Mouse (Mus musculus): ENCODE results near the gene Casp14. TPM values are rescaled to one million over a fixed set of nuclear protein-coding genes. Genes with fewer than 3 reads are reported as not detected.

Gene Casp14
- not detected in 2 replicates for polyA plus RNA-seq (2012; ENCODE audit: insufficient read depth, insufficient read length, missing spikeins)

- no peak within 1 kb of the TSS for H3K27ac ChIP-seq (ENCODE audit: insufficient read depth, low read depth, low read length)
- no peak within 1 kb of the TSS for H3K4me3 ChIP-seq (ENCODE audit: insufficient read depth, low read length)
- H3K4me1 ChIP-seq (ENCODE audit: control insufficient read depth, insufficient read depth, low read length) = no peaks in the 10 kb centered on the region
- TF ChIP-seq POLR2A (IDR thresholded peaks at IDR 0.05; ENCODE audit: borderline replicate concordance, low read depth, low read length) = no peak
- TF ChIP-seq CTCF (IDR thresholded peaks at IDR 0.05; ENCODE audit: low read depth, low read length) = no peak
Observed at GRCm38 (mm10) chr10:78718056-78718455, at the start of gene Casp14. Gene Casp14 (minus strand): TSS chr10:78718294.

- Histone ChIP-seq H3K27ac (ENCODE audit: insufficient read depth, low read depth, low read length) (no peak overlapping the region), H3K4me1 (ENCODE audit: control insufficient read depth, insufficient read depth, low read length) (no peaks in the 10 kb centered on the region), H3K4me3 (ENCODE audit: insufficient read depth, low read length) (no peak overlapping the region)
- TF ChIP-seq CTCF (IDR thresholded peaks at IDR 0.05; ENCODE audit: low read depth, low read length) (no peak), POLR2A (IDR thresholded peaks at IDR 0.05; ENCODE audit: borderline replicate concordance, low read depth, low read length) (no peak)
Observed at GRCm38 (mm10) chr10:78765570-78765969, 47.5 kb upstream of the Casp14 start.

DNA sequence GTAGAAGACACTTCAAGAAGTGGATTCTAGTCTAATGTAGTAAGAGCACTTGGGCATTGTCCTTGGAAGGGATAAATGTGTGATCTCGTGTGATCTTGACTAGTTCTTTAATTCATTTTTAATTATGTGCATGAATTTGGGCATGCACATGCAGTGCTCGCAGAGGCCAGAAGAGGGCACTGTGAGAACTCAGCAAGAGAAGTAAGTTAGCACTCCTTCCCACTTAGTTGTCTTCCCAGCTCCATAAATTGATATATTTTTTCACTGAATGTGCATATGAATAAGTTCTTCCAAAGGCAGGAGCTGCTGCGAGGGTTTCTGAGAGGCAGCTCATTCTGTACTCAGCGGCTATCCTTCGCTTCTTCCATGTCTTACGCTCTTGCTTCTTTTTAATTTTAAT is 37.9 kb upstream of the Casp14 start:
- Histone ChIP-seq H3K4me3 (ENCODE audit: insufficient read depth, low read length) (no peak overlapping the region), H3K27ac (ENCODE audit: insufficient read depth, low read depth, low read length) (no peak overlapping the region)
- TF ChIP-seq POLR2A (IDR thresholded peaks at IDR 0.05; ENCODE audit: borderline replicate concordance, low read depth, low read length) (no peak), CTCF (IDR thresholded peaks at IDR 0.05; ENCODE audit: low read depth, low read length) (peak; percentile 80)

GRCm38 (mm10) chr10:78752452-78753191 is 34.5 kb upstream of the Casp14 start, which contains the start of gene Ccdc105:
Gene Ccdc105 (minus strand): TSS chr10:78753065.
- no peak within 1 kb of the TSS for H3K27ac ChIP-seq (ENCODE audit: insufficient read depth, low read depth, low read length)
- H3K4me1 ChIP-seq (ENCODE audit: control insufficient read depth, insufficient read depth, low read length) = no peaks in the 10 kb centered on the region
- peak within 1 kb of the TSS; percentile 32 for H3K4me3 ChIP-seq (ENCODE audit: insufficient read depth, low read length)
- TF ChIP-seq POLR2A (IDR thresholded peaks at IDR 0.05; ENCODE audit: borderline replicate concordance, low read depth, low read length) (no peak), CTCF (IDR thresholded peaks at IDR 0.05; ENCODE audit: low read depth, low read length) (no peak)

More for the DNA sequence above, 37.9 kb upstream of the Casp14 start:
- H3K4me1 ChIP-seq (ENCODE audit: control insufficient read depth, insufficient read depth, low read length) = no peaks in the 10 kb centered on the region

DNA sequence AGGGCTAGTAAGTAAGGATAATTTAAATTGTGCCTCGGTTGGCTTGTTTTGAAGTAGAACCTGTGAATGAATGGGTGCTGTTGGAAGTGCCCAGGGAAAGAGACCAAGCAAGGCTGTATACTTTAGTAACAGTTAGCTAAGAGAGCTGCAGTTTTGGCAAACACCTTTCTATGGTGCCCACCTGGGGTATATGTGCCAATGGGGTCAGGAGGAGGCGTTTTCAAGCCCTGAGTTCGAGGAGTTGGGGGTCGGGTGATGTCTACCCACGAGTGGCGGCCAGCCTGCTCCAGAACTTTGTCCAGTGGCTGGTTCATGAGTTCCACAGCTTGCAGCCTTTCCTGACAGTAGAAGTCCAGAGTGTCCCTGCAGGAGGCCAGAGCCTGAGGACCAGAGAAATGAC is 30.9 kb upstream of the Casp14 start:
- Histone ChIP-seq H3K4me1 (ENCODE audit: control insufficient read depth, insufficient read depth, low read length) (no peaks in the 10 kb centered on the region), H3K4me3 (ENCODE audit: insufficient read depth, low read length) (no peak overlapping the region), H3K27ac (ENCODE audit: insufficient read depth, low read depth, low read length) (no peak overlapping the region)
- TF ChIP-seq POLR2A (IDR thresholded peaks at IDR 0.05; ENCODE audit: borderline replicate concordance, low read depth, low read length) (no peak), CTCF (IDR thresholded peaks at IDR 0.05; ENCODE audit: low read depth, low read length) (no peak)

GRCm38 (mm10) chr10:78748161-78748560 is 30.1 kb upstream of the Casp14 start:
- H3K4me3 ChIP-seq (ENCODE audit: insufficient read depth, low read length) = no peak overlapping the region
- TF ChIP-seq CTCF (IDR thresholded peaks at IDR 0.05; ENCODE audit: low read depth, low read length) = no peak
- no peak for TF ChIP-seq POLR2A (IDR thresholded peaks at IDR 0.05; ENCODE audit: borderline replicate concordance, low read depth, low read length)
- no peaks in the 10 kb centered on the region for H3K4me1 ChIP-seq (ENCODE audit: control insufficient read depth, insufficient read depth, low read length)
- no peak overlapping the region for H3K27ac ChIP-seq (ENCODE audit: insufficient read depth, low read depth, low read length)

GRCm38 (mm10) chr10:78747035-78747721 is 29.1 kb upstream of the Casp14 start:
- no peak overlapping the region for H3K4me3 ChIP-seq (ENCODE audit: insufficient read depth, low read length)
- no peak overlapping the region for H3K27ac ChIP-seq (ENCODE audit: insufficient read depth, low read depth, low read length)
- TF ChIP-seq POLR2A (IDR thresholded peaks at IDR 0.05; ENCODE audit: borderline replicate concordance, low read depth, low read length) (no peak), CTCF (IDR thresholded peaks at IDR 0.05; ENCODE audit: low read depth, low read length) (no peak)
- H3K4me1 ChIP-seq (ENCODE audit: control insufficient read depth, insufficient read depth, low read length) = no peaks in the 10 kb centered on the region

- Histone ChIP-seq H3K4me1 (ENCODE audit: control insufficient read depth, insufficient read depth, low read length) (no peaks in the 10 kb centered on the region), H3K4me3 (ENCODE audit: insufficient read depth, low read length) (no peak overlapping the region), H3K27ac (ENCODE audit: insufficient read depth, low read depth, low read length) (no peak overlapping the region)
- TF ChIP-seq POLR2A (IDR thresholded peaks at IDR 0.05; ENCODE audit: borderline replicate concordance, low read depth, low read length) = no peak
- no peak for TF ChIP-seq CTCF (IDR thresholded peaks at IDR 0.05; ENCODE audit: low read depth, low read length)
Observed at GRCm38 (mm10) chr10:78745453-78746232, 27.5 kb upstream of the Casp14 start.

GRCm38 (mm10) chr10:78743721-78744120 is 25.6 kb upstream of the Casp14 start:
- Histone ChIP-seq H3K4me3 (ENCODE audit: insufficient read depth, low read length) (no peak overlapping the region), H3K27ac (ENCODE audit: insufficient read depth, low read depth, low read length) (no peak overlapping the region), H3K4me1 (ENCODE audit: control insufficient read depth, insufficient read depth, low read length) (no peaks in the 10 kb centered on the region)
- TF ChIP-seq POLR2A (IDR thresholded peaks at IDR 0.05; ENCODE audit: borderline replicate concordance, low read depth, low read length) (no peak), CTCF (IDR thresholded peaks at IDR 0.05; ENCODE audit: low read depth, low read length) (no peak)

All from bone marrow macrophage, adult 2 months (primary cell).